Mouse (Mus musculus) mouse trophoblast stem cell (cell line): ENCODE results near the gene Ccdc115.
"Not testable (repeated sequence)": the region's sequence is repeated elsewhere in the genome, so short reads cannot be mapped to it uniquely, and the experiment has no call there.

ENCODE experiments used
- in situ Hi-C, 2 experiments: fragments of 300-500 bp; cut with MseI, MboI; formaldehyde crosslinking; loops; 2 replicates in 1 of 2; 3 replicates in 1 of 2; pipeline ENCODE4 v1.15.1; 2025

The Ccdc115 gene

DNA sequence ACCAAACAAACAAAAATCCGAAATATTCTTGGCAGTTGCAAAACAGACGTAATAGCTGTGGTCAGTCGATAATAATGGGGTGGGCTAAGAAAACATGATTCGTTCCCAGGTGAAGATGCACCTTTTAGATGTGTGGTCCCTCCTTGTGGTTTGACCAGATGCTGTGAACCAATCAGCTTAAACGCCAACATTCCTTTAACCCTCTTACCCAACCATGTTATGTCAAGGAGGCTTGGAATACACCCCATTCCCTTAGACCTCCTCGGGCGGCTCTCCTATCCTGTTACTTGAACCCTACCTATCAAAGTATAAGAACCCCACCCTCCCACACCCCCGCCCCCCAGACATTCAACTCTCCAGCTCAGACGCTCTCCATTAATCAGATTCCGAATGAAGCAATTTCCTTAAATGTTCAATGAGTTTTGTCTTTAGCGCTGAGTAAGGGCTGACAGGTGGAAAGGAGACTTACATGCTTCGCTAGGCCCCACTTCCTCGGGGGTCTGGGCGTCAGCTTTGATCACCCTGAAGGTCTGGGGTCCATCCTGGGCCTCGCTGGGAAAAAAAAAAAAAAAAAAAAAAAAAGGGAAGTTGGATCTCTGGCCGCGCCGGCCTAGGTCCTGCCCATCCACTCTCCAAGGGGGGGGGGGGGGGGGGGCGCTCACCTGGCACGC, 956 bp downstream of the Ccdc115 start:
- in situ Hi-C loops, result no loop called here

DNA sequence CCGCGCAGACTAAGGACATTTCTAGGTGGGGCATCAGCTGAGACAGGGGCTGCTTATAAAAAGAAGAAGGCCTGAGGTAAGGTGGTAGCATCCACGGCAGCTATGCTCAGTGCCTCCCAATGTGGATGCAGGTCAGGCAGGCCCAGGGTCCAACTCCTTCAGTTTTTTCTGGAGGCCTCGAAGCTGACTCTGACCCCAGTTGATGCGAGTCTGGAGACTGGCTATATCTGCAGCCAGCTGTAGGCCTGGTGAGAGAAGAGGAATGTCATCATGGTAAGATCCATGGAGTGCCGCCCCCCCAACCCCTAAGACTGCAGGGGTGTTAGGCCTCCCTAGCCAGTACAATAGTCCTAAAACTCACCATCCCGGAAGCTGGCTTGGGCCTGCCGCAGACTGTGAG, 2.1 kb downstream of the Ccdc115 start:
- in situ Hi-C loops, result not testable (repeated sequence)

DNA sequence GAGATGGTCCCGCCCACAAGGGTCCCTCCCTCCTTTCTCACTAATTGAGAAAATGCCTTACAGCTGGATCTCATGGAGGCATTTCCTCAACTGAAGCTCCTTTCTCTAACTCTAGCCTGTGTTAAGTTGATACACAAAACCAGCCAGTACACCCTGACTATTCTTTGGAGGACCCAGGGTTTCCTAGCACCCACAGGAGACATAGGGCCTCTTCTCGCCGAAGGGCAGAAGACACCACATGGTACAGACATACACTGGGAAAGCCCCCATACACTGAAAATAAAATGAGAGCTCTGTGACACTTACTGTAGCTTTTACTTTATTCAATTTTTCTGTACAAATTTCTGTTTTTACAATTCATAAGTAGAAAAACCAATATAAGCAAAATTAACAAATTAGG, 3.1 kb downstream of the Ccdc115 start:
- in situ Hi-C loops, result no loop called here

DNA sequence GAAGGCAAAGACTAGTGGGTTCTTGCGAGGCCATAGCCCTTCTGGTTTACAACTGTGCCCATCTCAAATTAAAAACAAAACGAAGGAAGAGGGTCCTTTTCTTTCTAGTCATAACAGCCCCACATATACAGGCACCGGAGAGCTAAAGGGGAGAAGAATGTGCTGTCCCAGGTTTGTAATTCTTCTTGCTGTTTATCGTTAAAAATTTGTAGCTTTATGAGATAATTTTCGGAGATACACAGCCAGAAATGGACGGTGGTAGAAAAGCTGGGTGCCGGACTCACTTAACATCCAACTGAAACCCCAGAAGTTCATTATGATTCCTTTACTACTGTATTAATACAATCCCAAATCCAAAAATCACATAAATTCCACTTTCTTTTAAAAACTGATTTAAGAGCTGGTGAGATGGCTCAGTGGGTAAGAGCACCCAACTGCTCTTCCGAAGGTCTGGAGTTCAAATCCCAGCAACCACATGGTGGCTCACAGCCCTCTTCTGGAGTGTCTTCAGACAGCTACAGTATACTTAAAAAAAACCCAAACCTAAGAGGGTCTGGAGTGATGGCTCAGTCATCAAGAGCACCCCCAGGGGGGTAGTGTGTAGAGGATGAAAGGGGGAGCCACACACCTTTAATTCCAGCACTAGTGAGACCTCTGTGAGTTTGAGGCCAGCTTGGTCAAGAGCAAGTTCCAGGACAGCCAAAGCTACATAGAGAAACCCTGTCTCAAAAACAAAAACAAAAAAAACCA, 3.9 kb downstream of the Ccdc115 start:
- in situ Hi-C loops, result no loop called here

DNA sequence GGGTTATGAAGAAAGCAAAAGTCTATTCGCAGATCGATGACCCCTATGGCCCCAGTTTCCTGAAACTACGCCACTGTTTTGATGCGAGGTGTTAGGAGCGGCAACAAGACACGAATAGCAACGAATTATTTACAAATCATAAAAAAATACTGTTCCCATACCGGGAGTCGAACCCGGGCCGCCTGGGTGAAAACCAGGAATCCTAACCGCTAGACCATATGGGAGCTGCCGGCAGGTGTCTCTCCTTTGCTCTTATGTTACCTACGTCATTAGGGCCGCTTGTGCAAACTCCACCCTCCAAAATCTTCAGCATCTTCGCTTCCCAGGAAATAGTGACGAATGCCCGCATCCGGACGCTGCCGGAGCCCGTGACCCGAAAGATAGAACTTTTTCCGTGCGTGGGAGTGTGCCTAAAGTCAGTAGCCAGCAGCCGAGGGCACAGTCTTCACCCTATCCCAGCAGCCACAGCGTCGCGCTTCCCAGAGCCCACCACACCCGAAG, 4.8 kb downstream of the Ccdc115 start:
- in situ Hi-C loops, result no loop called here

DNA sequence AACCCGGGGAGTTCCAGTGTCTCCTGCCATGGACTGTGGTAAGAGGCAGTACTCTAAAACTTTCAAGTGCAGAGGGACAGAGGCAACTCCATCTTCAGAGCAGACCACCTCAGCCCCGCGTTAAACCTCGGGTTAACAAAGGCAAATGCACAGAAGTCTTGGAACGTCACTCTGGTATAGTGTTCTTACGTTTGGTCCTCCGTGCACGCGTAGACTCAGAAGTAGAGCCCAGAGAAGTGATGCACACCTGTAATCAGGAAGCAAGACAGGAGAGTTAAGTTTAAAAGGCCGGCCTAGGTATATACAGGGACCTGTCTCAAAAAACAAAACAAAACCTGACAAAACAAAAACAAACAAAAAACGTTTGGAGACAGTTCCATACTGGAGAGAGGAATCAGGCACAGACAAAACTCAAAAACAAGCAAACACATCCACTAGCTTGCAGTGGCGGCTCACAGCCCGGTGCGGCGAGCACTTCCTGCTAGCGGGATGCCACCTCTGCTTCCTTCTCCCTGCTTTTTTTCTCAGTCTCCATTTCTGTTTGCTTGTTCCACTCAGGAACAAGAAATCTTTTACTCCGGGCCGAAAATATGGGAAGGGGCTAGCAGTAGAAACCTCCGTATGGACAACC, 5.5 kb downstream of the Ccdc115 start:
- in situ Hi-C loops, result no loop called here

DNA sequence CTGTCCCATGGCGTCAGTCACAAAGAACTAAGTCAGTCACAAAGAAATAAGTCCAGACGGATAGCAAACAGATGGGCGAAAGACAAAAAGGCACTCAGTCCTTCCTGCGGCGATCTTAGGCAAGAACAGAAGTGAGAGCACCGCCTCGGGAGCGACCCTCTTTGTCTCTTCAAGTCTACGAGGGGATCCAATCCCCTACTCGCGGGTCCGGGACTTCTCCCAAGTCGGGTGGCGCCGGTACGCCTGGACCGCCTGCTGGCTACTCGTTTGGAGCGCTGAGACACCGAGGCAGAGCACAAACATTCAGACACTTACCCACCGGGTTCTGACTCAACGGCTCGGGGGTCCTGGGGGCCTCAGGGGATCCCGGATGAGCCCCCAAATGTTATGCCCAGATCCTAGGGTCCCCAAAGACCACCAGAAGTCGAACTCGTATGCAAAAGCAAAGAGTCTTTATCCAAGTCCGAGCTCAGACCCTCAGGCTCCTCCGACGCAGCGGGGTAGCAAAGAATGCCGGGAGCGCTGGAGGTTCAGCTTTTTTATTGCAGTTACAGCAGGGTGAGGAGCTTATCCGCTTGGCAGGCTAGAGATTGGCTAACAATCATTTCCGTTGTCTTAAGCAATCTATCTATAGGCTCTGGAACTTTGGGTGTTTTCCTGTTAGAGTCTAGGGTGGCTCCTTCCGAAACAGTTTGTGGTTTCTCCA, 6.5 kb downstream of the Ccdc115 start:
- in situ Hi-C loops, result no loop called here

DNA sequence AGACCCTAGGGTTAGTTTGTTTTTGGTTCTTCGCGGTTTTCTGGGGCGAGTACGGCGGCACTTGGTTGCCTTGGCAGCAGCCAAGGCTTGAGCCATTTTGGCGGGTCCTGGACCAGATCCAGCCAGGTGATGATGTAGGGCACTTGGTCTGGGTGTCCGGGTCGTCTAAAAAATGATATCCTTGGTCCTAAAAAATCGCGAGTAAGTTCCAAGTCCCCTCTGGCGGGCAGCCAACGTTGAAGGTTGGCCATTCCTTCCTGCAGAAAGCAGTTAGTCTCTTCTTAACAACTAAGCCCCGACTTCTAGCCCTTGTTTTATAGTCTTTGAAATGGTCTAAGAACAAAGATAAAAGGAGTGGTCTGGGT, 7.1 kb downstream of the Ccdc115 start:
- in situ Hi-C loops, result no loop called here

DNA sequence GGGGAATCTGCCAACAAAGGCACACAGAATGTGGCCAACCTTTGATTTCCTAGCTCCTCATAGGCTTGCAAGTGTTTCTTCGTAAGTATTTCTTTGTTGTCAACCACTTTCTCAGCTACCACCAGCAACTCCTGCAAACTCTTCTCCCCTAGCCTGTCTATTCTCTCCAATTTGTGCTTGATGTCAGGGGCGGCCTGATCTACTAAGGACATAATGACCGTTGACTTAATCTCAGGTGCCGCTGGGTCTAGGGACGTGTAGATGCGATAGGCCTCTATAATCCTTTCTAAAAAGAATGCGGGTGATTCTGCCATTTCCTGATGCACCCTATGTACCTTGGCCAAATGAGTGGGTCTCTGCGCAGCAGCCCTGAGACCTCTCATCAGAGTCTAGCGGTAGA, 8.0 kb downstream of the Ccdc115 start:
- in situ Hi-C loops, result no loop called here

DNA sequence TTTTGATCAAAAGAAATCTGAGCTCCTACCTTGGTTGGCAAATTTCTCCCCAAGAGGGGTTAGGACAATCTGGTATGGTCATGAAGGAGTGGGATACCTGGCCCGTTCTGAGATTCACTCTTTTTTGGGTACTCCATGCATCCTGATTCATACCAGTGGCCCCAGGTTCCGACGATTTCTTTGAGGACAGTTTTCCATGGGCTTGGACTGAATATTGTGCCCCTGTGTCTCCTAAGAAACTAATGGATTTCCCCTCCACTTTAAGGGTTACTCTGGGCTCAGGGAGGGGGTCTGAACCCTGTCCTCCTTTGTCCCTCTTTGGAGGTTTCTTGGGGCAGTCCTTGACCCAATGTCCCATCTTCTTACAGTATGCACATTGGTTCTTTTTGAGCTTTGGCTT, 8.5 kb downstream of the Ccdc115 start:
- in situ Hi-C loops, result no loop called here

DNA sequence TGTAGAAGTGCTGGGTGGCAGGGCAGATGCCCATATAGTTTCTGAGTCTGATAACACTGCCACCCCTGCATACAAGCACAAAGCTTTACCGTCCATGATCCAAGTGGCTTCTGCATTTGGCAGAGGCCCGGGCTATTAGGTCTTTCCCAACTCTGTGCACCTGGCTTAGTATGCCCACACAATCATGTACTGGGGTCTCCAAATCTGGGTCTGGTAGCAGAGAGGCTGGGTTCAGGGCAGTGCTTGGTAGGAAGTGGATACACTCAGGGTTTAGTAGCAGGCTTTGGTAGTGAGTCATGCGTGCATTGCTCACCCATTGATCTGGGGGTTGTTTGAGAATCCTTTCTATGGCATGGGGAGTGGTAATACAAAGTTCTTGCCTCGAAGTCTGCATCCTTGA, 10.2 kb downstream of the Ccdc115 start:
- in situ Hi-C loops, result no loop called here

DNA sequence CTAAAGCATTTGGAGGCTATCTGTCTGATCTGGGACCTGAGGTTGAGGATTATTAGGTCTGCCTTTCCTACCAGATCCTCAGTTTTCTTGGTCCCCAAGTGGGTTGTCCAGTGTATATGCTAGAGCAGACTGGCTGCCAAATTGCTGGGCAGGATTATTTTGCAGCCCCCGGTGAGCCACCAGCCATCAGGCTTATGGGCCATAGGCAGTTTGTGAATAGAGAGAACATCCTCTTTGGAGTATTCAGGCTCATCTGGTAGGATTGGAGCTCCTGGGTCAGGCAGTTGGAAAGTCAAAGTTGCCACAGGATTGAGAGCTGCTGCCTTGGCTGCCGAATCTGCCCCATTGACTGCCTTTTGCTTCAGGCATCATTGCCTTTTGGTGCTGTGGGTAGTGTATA, 11.0 kb downstream of the Ccdc115 start:
- in situ Hi-C loops, result no loop called here

DNA sequence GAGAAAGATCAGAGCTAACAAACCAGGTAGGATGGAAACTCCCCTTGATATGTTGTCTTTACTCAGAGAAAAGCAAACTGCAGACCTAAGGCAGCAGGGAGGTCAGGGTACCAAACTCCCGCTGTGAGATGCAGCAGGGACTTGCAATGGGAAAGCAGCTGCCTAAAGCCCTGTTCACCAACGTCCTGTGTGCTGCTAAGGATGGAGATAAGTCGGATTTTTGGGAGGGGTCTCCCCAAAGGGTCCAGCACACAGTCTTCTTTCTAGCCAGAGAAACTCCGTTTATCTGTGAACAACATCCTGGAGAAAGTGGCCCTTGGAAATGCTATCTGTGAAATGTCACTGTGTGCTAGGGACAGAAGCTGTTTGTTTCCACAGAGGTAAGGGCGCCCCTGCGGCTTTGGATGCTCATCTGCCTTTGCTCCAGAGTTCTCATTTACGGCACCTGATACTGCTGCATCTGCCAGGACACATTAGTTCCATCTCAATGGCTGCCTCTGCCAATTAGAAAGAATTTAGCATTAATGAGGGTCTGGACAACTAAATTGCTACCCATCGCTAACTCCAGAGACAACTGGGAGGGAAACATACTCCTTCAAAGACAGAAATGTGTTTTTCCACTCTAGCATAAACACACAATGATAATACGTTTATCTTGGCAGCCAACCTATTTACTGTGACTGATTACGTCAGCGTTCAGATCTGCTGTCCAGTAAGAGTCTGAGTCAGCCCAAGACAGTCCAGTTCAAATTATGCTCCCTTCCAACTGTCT, 40.1 kb downstream of the Ccdc115 start:
- in situ Hi-C loops, result no loop called here

DNA sequence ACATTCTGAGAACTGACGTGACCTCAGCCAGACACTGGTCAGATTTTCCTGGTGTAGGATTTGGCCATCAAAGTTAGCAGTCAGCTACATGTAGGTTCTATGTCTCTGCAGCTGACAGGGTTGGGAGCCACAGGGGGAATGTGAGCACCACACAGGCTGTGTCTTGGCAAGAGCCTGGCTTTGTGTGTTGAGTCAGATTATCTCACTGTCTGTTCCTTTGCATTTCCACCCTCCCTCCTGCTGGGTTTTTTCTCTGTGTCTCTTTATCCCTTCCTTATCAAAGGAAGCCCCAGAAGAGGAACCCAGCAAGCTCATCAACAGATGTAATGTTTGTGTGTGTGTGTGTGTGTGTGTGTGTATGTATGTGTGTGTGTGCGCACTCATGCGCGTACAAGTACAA, 43.2 kb downstream of the Ccdc115 start:
- in situ Hi-C loops, result no loop called here

DNA sequence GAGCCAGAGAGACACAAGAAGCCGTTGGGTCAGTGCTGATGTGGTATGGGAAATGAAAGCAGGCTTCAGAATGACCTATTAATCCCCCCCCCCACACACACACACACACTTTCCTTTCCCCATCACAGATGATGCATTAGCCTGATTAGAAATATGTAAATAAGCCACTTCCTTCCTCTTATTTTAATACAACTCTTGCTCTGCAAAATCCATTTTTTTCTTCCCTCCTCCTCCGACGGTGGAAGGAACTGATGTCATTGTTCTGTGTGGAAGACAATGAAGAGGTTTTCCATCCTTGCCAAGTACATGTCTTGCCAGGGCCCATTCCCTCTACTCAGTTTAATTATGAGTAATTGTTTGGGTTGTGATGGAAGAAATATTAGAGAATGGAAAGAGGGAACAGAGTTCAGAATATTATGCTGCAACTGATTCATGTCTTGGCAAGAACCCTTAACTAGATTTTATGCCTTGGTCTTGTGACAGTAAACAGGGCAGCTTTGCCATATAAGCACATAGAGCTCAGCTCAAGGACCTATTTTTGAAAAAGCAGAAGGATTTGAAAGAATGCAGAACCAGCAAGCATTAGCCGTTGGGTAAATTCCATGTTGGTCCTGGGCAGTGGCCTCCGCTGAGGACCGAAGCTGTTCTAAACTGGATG, 50.1 kb downstream of the Ccdc115 start:
- in situ Hi-C loops, result no loop called here

DNA sequence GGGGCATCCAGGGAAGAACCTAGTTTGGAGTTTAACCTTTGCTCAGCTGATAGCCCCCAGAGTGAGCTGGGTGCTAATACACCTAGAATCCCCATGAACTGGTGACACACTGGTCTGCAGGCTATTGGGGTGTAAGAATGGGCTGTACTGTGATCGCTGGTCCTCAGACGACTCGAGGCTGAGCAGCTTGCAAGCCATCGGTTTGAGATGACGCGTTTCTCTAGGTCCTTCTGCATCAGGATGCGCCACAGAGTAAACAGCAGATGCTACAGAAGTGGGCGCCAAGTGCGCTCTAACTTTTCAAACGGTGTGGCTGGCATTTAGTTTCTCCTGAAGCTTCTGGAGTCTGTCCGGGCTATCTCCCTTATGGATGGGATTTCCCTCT, 50.6 kb downstream of the Ccdc115 start:
- in situ Hi-C loops, result no loop called here

DNA sequence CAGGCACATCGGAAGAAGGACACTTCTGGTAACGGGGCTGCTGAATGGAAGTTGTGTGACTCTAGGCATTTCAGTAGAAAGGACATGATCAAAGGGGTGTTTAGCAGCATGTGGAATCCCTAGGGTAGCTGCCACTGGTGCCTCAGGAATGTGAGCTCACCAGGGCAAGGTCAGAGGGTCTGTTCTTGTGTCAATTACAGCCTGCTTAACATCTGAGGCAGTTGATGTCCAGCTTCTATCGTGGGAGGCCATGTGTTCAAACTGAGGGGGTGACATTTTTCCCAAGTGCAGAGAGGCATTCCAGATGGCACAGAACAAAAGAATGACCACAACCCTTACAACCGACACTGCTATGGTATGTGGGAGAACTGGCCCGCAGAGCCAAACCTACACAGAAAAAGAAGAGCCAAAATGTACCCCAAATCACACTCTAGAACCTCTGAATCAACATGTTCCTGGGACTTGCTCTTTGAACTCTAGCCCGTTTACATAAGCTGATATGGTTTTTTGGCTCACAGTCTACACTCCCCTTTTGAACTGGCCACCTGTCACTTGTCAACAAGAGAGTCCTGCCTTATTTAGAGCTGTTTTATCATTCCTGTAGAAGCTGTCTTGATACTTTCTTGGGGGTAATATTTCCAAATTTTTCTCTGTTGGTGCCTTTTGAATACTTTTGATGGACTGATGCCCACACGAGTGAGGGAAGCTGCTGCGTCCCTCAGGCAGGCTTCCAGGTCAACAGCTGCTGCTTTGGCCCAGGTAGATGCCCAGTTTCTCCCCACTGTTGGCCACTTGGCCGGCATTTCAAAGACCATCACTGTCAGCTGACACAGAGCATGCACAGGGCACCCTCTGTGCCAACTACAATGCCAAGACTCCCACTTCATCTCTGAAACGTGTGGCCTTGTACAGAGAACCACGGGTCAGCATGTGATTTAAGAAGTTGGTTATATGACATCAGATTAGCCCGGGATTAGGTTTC, 51.8 kb downstream of the Ccdc115 start:
- in situ Hi-C loops, result no loop called here
